Mouse (Mus musculus): ENCODE results near the gene Rnf4. TPM values are rescaled to one million over a fixed set of nuclear protein-coding genes. Genes with fewer than 3 reads are reported as not detected.

Gene Rnf4
- polyA plus RNA-seq, 1 experiment: 26.8 TPM

DNA sequence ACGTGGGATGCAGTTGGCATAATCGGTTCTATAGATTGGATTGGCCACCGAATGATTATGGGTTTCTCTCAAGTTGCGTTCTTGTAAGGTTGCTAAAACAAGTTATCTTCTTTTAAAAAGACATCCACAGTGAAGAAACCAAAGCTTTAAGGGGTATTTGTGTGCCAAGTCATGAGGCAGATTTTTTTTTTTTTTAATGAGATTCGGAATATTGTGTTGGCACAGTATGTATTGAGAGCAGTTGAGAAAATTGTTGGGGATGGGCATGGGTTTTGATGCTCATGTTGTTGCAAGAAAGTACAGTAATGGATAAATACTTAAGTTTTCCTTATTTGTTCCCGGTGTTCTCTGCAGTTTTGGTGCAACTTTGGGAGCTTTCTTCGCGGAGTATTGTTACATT, 34.8 kb downstream of the Rnf4 start:
- no peak for TF ChIP-seq FLI1 (IDR thresholded peaks at IDR 0.05; ENCODE audit: low read length)
- no peak for TF ChIP-seq GATA1 (IDR thresholded peaks at IDR 0.05; ENCODE audit: borderline replicate concordance, low read length)
- H3K36me3 ChIP-seq (replicated peaks; ENCODE audit: low read length): peaks cover 5% of the 10 kb centered on the region
- no peaks in the 10 kb centered on the region for H3K9me3 ChIP-seq
- no peaks in the 10 kb centered on the region for H3K27me3 ChIP-seq (replicated peaks)
- H3K4me1 ChIP-seq: peaks cover 42% of the 10 kb centered on the region
- peak overlapping the region; percentile 97 for H3K4me3 ChIP-seq (replicated peaks)

DNA sequence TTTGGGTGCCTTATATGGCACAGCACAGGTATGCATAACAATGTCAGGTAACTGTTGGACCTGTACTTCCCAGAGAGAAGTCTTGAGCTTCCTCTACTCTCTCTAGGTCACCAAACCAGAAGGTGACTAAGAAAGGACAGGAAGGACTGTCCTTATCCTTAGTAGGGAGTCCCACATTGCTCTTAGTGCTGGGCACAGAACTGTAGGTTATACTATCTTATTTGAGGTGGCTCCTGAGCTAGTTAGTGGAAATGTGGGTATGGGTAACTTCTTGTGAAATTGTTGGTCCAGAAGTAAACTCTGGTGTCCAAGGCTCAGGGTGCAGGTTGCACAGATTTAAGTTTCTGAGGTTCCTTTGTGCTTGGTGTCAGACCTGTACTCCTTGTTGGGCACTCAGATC, 36.1 kb downstream of the Rnf4 start:
- Histone ChIP-seq H3K4me1 (peaks cover 52% of the 10 kb centered on the region), H3K9me3 (no peaks in the 10 kb centered on the region), H3K36me3 (replicated peaks; ENCODE audit: low read length) (peaks cover 10% of the 10 kb centered on the region), H3K4me3 (replicated peaks) (peak overlapping the region; percentile 7), H3K27me3 (replicated peaks) (no peaks in the 10 kb centered on the region)
- TF ChIP-seq GATA1 (IDR thresholded peaks at IDR 0.05; ENCODE audit: borderline replicate concordance, low read length) (no peak), FLI1 (IDR thresholded peaks at IDR 0.05; ENCODE audit: low read length) (no peak)

GRCm38 (mm10) chr5:34372541-34372940, 36.5 kb downstream of the Rnf4 start:
- no peak for TF ChIP-seq FLI1 (IDR thresholded peaks at IDR 0.05; ENCODE audit: low read length)
- TF ChIP-seq GATA1 (IDR thresholded peaks at IDR 0.05; ENCODE audit: borderline replicate concordance, low read length): no peak
- H3K9me3 ChIP-seq: no peaks in the 10 kb centered on the region
- peaks cover 10% of the 10 kb centered on the region for H3K36me3 ChIP-seq (replicated peaks; ENCODE audit: low read length)
- no peaks in the 10 kb centered on the region for H3K27me3 ChIP-seq (replicated peaks)
- peaks cover 54% of the 10 kb centered on the region for H3K4me1 ChIP-seq
- peak overlapping the region; percentile 7 for H3K4me3 ChIP-seq (replicated peaks)

GRCm38 (mm10) chr5:34378787-34379186, 42.7 kb downstream of the Rnf4 start:
- Histone ChIP-seq H3K4me1 (peaks cover 47% of the 10 kb centered on the region), H3K36me3 (replicated peaks; ENCODE audit: low read length) (peaks cover 9% of the 10 kb centered on the region), H3K4me3 (replicated peaks) (no peak overlapping the region), H3K9me3 (no peaks in the 10 kb centered on the region), H3K27me3 (replicated peaks) (no peaks in the 10 kb centered on the region)
- TF ChIP-seq GATA1 (IDR thresholded peaks at IDR 0.05; ENCODE audit: borderline replicate concordance, low read length): no peak
- TF ChIP-seq FLI1 (IDR thresholded peaks at IDR 0.05; ENCODE audit: low read length): no peak

GRCm38 (mm10) chr5:34381700-34382099, 45.6 kb downstream of the Rnf4 start:
- TF ChIP-seq GATA1 (IDR thresholded peaks at IDR 0.05; ENCODE audit: borderline replicate concordance, low read length) (no peak), FLI1 (IDR thresholded peaks at IDR 0.05; ENCODE audit: low read length) (no peak)
- H3K4me1 ChIP-seq: peaks cover 25% of the 10 kb centered on the region

DNA sequence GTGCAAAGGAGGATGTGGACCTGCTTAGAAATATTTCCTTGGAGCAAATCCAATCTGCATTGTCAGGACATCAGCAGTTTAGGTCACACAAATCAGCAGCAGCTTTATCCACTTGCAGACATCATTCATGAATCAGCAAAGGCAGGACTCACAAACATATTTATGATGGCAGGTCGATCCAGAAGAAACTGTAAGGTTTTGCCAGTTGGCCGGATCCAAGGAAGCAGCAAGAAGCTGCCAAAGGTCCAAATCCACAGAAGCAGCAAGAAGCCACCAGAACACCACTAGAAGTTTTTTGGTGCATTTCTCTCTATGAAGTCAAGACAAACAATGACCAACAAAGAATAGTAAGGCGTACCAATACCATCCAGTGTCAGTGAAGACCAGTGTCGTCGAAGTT, 49.5 kb downstream of the Rnf4 start:
- no peak for TF ChIP-seq FLI1 (IDR thresholded peaks at IDR 0.05; ENCODE audit: low read length)
- TF ChIP-seq GATA1 (IDR thresholded peaks at IDR 0.05; ENCODE audit: borderline replicate concordance, low read length): no peak
- Histone ChIP-seq H3K4me1 (no peaks in the 10 kb centered on the region; the same call in 1 of the 2 replicates), H3K36me3 (replicated peaks; ENCODE audit: low read length) (peaks cover 41% of the 10 kb centered on the region), H3K27me3 (replicated peaks) (no peaks in the 10 kb centered on the region), H3K4me3 (replicated peaks) (no peak overlapping the region), H3K9me3 (peaks cover 26% of the 10 kb centered on the region)

More at GRCm38 (mm10) chr5:34381700-34382099, 45.6 kb downstream of the Rnf4 start:
- Histone ChIP-seq H3K4me3 (replicated peaks) (no peak overlapping the region), H3K36me3 (replicated peaks; ENCODE audit: low read length) (peaks cover 21% of the 10 kb centered on the region), H3K27me3 (replicated peaks) (no peaks in the 10 kb centered on the region), H3K9me3 (peaks cover 13% of the 10 kb centered on the region)

DNA sequence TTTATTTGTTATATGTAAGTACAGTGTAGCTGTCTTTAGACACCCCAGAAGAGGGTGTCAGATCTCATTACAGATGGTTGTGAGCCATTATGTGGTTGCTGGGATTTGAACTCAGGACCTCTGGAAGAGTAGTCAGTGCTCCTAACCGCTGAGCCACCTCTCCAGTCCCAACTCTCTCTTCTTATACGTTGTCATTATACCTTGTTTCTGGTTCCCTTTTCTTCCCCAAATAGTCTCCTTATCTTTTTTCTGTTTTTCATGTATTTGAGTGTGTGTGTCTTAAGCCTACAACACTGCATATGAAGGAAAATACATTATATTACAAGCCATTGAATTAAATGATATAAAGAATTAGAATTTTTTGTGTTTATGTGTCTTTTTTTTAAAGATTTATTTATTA, 50.7 kb downstream of the Rnf4 start:
- TF ChIP-seq FLI1 (IDR thresholded peaks at IDR 0.05; ENCODE audit: low read length) (no peak), GATA1 (IDR thresholded peaks at IDR 0.05; ENCODE audit: borderline replicate concordance, low read length) (no peak)
- H3K4me3 ChIP-seq (replicated peaks): no peak overlapping the region
- H3K4me1 ChIP-seq: no peaks in the 10 kb centered on the region; the same call in 1 of the 2 replicates
- H3K27me3 ChIP-seq (replicated peaks): no peaks in the 10 kb centered on the region
- H3K9me3 ChIP-seq: peaks cover 26% of the 10 kb centered on the region
- H3K36me3 ChIP-seq (replicated peaks; ENCODE audit: low read length): peaks cover 44% of the 10 kb centered on the region

DNA sequence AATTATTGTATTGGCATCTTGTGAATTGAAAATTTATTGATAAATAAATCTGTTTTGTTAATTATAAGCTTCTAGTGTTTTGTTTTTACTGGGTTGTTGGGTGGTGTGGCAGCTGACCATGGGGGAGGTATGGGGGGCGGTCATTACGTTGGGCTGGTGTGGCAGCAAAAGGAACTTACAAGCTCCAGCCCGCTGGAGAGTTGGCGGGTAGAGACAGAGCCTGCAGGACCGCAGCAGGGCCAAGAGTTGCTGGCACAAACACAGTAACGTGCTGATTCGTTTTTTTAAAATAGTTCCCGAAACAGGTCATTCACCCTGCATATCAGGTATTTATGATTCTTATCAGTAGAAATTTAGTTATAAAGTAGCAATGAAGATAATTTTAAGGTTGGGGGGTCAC, 57.2 kb downstream of the Rnf4 start:
- no peak for TF ChIP-seq GATA1 (IDR thresholded peaks at IDR 0.05; ENCODE audit: borderline replicate concordance, low read length)
- TF ChIP-seq FLI1 (IDR thresholded peaks at IDR 0.05; ENCODE audit: low read length): no peak
- Histone ChIP-seq H3K36me3 (replicated peaks; ENCODE audit: low read length) (peaks cover 12% of the 10 kb centered on the region), H3K9me3 (peaks cover 1% of the 10 kb centered on the region), H3K4me3 (replicated peaks) (no peak overlapping the region), H3K4me1 (peaks cover 45% of the 10 kb centered on the region), H3K27me3 (replicated peaks) (no peaks in the 10 kb centered on the region)

DNA sequence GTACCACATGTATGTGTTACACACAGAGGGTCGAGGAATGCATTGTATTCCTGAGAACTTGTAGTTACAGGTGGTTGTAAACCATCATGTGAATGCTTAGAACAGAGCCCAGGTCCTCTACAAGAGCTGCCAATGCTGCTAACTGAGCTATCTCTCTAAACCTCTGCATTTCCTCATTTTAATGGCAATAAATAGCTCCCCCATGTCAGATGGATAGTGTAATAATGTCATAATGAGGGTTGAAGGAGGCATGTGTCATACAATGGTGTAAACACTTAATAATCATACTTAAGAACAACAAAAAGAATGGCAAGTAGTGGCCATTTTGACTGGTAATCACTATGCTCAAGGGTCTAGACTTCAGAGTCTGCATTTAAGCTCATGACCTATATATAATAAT, 59.3 kb downstream of the Rnf4 start:
- H3K27me3 ChIP-seq (replicated peaks): no peaks in the 10 kb centered on the region
- TF ChIP-seq FLI1 (IDR thresholded peaks at IDR 0.05; ENCODE audit: low read length): no peak
- no peak for TF ChIP-seq GATA1 (IDR thresholded peaks at IDR 0.05; ENCODE audit: borderline replicate concordance, low read length)
- H3K36me3 ChIP-seq (replicated peaks; ENCODE audit: low read length): peaks cover 6% of the 10 kb centered on the region
- H3K4me3 ChIP-seq (replicated peaks): no peak overlapping the region
- H3K4me1 ChIP-seq: peaks cover 62% of the 10 kb centered on the region
- no peaks in the 10 kb centered on the region for H3K9me3 ChIP-seq

DNA sequence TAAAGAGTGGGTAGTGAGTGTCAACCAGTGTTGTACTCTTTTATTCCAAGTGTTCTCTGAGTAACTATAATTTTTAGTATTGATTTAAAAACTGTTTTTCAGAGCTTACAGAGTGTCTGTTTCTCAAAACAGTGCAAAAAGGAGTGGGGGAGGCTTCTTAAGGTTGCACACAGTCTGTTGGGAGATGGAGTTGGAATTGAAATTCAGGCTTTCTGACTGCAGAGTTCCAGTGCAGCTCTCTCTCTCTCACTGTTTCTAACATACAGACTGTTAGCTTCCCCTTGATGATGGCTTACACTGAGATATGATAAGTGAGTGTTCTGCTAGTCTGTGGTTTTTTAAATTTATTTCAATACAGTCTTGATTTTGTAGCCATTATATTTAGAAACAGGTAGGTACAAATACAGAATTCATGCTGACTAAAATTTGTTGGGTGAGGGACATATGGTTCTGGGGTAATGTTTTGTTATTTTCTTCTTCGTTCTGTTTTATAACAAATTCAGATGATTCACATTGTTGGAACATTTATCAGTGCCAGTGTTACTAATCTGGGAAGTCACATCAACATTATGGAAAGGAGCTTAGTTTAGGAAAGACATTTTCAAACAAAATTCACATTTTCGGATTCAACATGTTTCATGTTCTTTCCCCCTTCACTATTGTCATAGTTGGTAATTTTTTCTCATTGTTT, 59.9 kb downstream of the Rnf4 start:
- Histone ChIP-seq H3K27me3 (replicated peaks) (no peaks in the 10 kb centered on the region), H3K36me3 (replicated peaks; ENCODE audit: low read length) (peaks cover 2% of the 10 kb centered on the region), H3K4me3 (replicated peaks) (no peak overlapping the region), H3K9me3 (no peaks in the 10 kb centered on the region), H3K4me1 (peaks cover 62% of the 10 kb centered on the region)
- TF ChIP-seq FLI1 (IDR thresholded peaks at IDR 0.05; ENCODE audit: low read length) (no peak), GATA1 (IDR thresholded peaks at IDR 0.05; ENCODE audit: borderline replicate concordance, low read length) (no peak)

All from megakaryocyte, embryonic 14.5 days (primary cell).